Mouse (Mus musculus) lung, adult 2 months (tissue): ENCODE measurements around the gene Alx3.

Experiments
- CTCF ChIP-seq: fragments of 200-500 bp; IDR thresholded peaks from 2 replicates; pipeline ENCODE4 v1.5.1; 2011; ENCODE audit warnings: mild to moderate bottlenecking, low read length, control low read depth; ENCODE audit not compliant: insufficient read depth
- POLR2A ChIP-seq: fragments of 200-500 bp; IDR thresholded peaks from 2 replicates; pipeline ENCODE4 v1.6.1; 2011; ENCODE audit warnings: low read depth, mild to moderate bottlenecking, control low read depth, low read length, borderline replicate concordance; ENCODE audit errors: extremely low read depth

- TF ChIP-seq CTCF (no peak), POLR2A (no peak)
These were observed 26.1 kb upstream of the Alx3 start for GRCm38 (mm10) chr3:107568721-107569120.
